ENCODE assay signal across 31 mouse cellular contexts in the genomic region with DNA sequence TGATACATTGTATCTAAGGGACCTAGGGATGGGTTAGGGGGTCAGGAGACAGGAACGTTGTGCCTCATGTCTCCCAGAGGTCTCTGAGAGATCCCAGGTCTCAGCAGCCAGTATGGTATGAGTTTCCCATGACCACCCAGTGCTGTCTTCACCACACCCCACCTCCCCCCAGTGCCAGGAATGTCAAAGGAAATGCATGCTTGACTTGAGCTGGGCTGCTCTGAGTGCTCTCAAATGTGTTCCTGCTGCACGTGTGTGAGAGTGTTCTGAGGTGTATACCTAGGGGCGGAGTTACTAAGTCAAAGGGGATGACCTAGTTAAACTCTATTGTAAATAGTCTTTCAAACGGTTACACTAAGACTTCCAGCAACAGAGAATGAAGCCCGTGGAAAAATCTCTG. TPM values are rescaled to one million over a fixed set of nuclear protein-coding genes. Genes with fewer than 3 reads are reported as not detected.
DNase-seq lines count a peak whose midpoint lies in the region; ATAC-seq lines count a peak whose summit lies in the region.
"Had no signal": no experiment of that assay in that cellular context is flagged by ENCODE, and none has a peak within 500 bp of the region (broad histone marks: within the 10 kb centered on the region; RNA-seq: fewer than 3 reads in every experiment).

No protein-coding gene starts in this region.

- H3K4me2 ChIP-seq in forebrain, embryonic 11.5 days (ENCODE audit: low read depth, low read length, severe bottlenecking) = no peak overlapping the region
- no peak overlapping the region for H3K4me2 ChIP-seq in forebrain, embryonic 14.5 days (ENCODE audit: low read length)
- H3K4me2 ChIP-seq: embryonic facial prominence, embryonic 12.5 days; forebrain, embryonic 12.5 days; heart, embryonic 13.5 days; hindbrain, embryonic 14.5 days; limb, embryonic 13.5 days; liver, embryonic 12.5 days; midbrain, embryonic 15.5 days; neural tube, embryonic 12.5 days had no signal

- no peak overlapping the region for H3K4me3 ChIP-seq in forebrain, embryonic 11.5 days (ENCODE audit: low read depth, low read length)
- no peak overlapping the region for H3K4me3 ChIP-seq in forebrain, embryonic 14.5 days (ENCODE audit: low read depth, low read length)
- H3K4me3 ChIP-seq: embryonic facial prominence, embryonic 12.5 days; forebrain, embryonic 12.5 days; heart, embryonic 13.5 days; limb, embryonic 13.5 days; liver, embryonic 12.5 days; midbrain, embryonic 15.5 days; neural tube, embryonic 12.5 days had no signal

- no peak for ATAC-seq in forebrain, embryonic 11.5 days (replicated peaks; ENCODE audit: low FRiP score)
- ATAC-seq in forebrain, embryonic 14.5 days = no peak
- ATAC-seq: activated CD4-positive, CD25-positive, alpha-beta regulatory T cell, adult 4 months; inflammation-experienced regulatory T-cells, adult 6 months; liver, embryonic 12.5 days; midbrain, embryonic 15.5 days had no signal

- 42% methylated on average over 5 of the region's 5 CpGs for WGBS in forebrain, embryonic 11.5 days
- WGBS in forebrain, embryonic 14.5 days = 41% methylated on average over 5 of the region's 5 CpGs

- peaks cover 10% of the 10 kb centered on the region for H3K27me3 ChIP-seq in forebrain, embryonic 11.5 days (ENCODE audit: control insufficient read depth, insufficient read depth, low read length)
- peaks cover 11% of the 10 kb centered on the region for H3K27me3 ChIP-seq in forebrain, embryonic 14.5 days (replicated peaks; ENCODE audit: control insufficient read depth, insufficient read depth, low read length)

- no peak overlapping the region for H3K9ac ChIP-seq in forebrain, embryonic 11.5 days (ENCODE audit: low read length)
- no peak overlapping the region for H3K9ac ChIP-seq in forebrain, embryonic 14.5 days (ENCODE audit: low read length)
- H3K9ac ChIP-seq: embryonic facial prominence, embryonic 12.5 days; forebrain, embryonic 12.5 days; heart, embryonic 13.5 days; hindbrain, embryonic 14.5 days; limb, embryonic 13.5 days; liver, embryonic 12.5 days; midbrain, embryonic 15.5 days; neural tube, embryonic 12.5 days had no signal

- H3K36me3 ChIP-seq in forebrain, embryonic 11.5 days (ENCODE audit: control insufficient read depth, insufficient read depth, low read length) = no peaks in the 10 kb centered on the region
- H3K36me3 ChIP-seq in forebrain, embryonic 14.5 days (ENCODE audit: control insufficient read depth, insufficient read depth, low read length) = no peaks in the 10 kb centered on the region
- H3K36me3 ChIP-seq: embryonic facial prominence, embryonic 12.5 days; forebrain, embryonic 12.5 days; heart, embryonic 13.5 days; limb, embryonic 13.5 days; liver, embryonic 12.5 days; midbrain, embryonic 15.5 days; neural tube, embryonic 12.5 days had no signal

- peaks cover 6% of the 10 kb centered on the region; the same call in 1 of the 2 replicates for H3K4me1 ChIP-seq in forebrain, embryonic 11.5 days (replicated peaks; ENCODE audit: control insufficient read depth, insufficient read depth, low read length)
- H3K4me1 ChIP-seq in forebrain, embryonic 14.5 days (ENCODE audit: control insufficient read depth, insufficient read depth, low read length) = peaks cover 6% of the 10 kb centered on the region; the same call in 1 of the 2 replicates

- intact Hi-C loops in left cerebral cortex, postnatal 4 days (cut with DNase I) = no loop called here

- no peaks in the 10 kb centered on the region for H3K9me3 ChIP-seq in forebrain, embryonic 11.5 days (ENCODE audit: control insufficient read depth, low read length)
- no peaks in the 10 kb centered on the region for H3K9me3 ChIP-seq in forebrain, embryonic 14.5 days (replicated peaks; ENCODE audit: control insufficient read depth, low read length)
- H3K9me3 ChIP-seq: embryonic facial prominence, embryonic 12.5 days; forebrain, embryonic 12.5 days; heart, embryonic 13.5 days; limb, embryonic 13.5 days; liver, embryonic 12.5 days; midbrain, embryonic 15.5 days; neural tube, embryonic 12.5 days had no signal

- peak; percentile 50 for DNase-seq in forebrain, embryonic 11.5 days (ENCODE audit: low spot score)
- DNase-seq in forebrain, embryonic 14.5 days (ENCODE audit: low spot score) = no peak
- peak; percentile 20 for DNase-seq in retina, postnatal 1 day
- DNase-seq in retina, embryonic 14.5 days (ENCODE audit: low spot score) = no peak
- DNase-seq in lung, postnatal 14 days = peak; percentile 3
- DNase-seq in frontal cortex, postnatal 14 days (ENCODE audit: low spot score in 2 of 2) = no peak
- no peak for DNase-seq in left cerebral cortex, postnatal 4 days
- DNase-seq in embryo, embryonic 10 days (ENCODE audit: low spot score) = no peak
- DNase-seq: adrenal gland, adult 8-10 months; cerebellum, adult 18-20 months; cerebellum, postnatal 14 days; gastrocnemius, postnatal 10 days; heart, postnatal 14 days; kidney, adult 8-10 months; kidney, postnatal 10 days; right cerebral cortex, adult 18-20 months had no signal

- H3K27ac ChIP-seq in forebrain, embryonic 11.5 days (ENCODE audit: low read depth, low read length) = no peak overlapping the region
- H3K27ac ChIP-seq in forebrain, embryonic 14.5 days (ENCODE audit: low read depth, low read length) = no peak overlapping the region
- H3K27ac ChIP-seq: embryonic facial prominence, embryonic 12.5 days; forebrain, embryonic 12.5 days; heart, embryonic 13.5 days; hindbrain, embryonic 14.5 days; limb, embryonic 13.5 days; liver, embryonic 12.5 days; macrophage; midbrain, embryonic 15.5 days; neural tube, embryonic 12.5 days had no signal

RNA-seq across cellular contexts. Expression of a gene that starts 1.8 kb away (rescaled TPM):
- not detected in 2 replicates for polyA plus RNA-seq in forebrain, embryonic 11.5 days (2014; fragmentation: Nextera tagmentation; extraction: Ambion mirVana)
- 0.54 TPM in 1 of 2 replicates, not detected in the other for polyA plus RNA-seq in forebrain, embryonic 14.5 days (2014; fragmentation: Nextera tagmentation; extraction: Ambion mirVana)
- not detected for total RNA-seq in left cerebral cortex, postnatal 4 days (2021)
- total RNA-seq: adrenal gland, adult 8-10 months; gastrocnemius, postnatal 10 days; granulocyte monocyte progenitor cell, adult 5-6 weeks; heart, postnatal 14 days; layer of hippocampus, adult 8-10 months; left cerebral cortex, postnatal 14 days had no signal
- polyA plus RNA-seq: activated CD4-positive, CD25-positive, alpha-beta regulatory T cell, adult 4 months; forebrain, embryonic 12.5 days; heart, embryonic 13.5 days; inflammation-experienced regulatory T-cells, adult 6 months; liver, embryonic 12.5 days; macrophage; testis, adult 2 months had no signal

RNA-seq across cellular contexts. Expression of a gene that starts 34.5 kb away (rescaled TPM):
- not detected in 2 replicates for polyA plus RNA-seq in forebrain, embryonic 11.5 days (2014; fragmentation: Nextera tagmentation; extraction: Ambion mirVana)
- not detected in 2 replicates for polyA plus RNA-seq in forebrain, embryonic 14.5 days (2014; fragmentation: Nextera tagmentation; extraction: Ambion mirVana)
- total RNA-seq in left cerebral cortex, postnatal 4 days (2021) = not detected
- total RNA-seq: adrenal gland, adult 8-10 months; gastrocnemius, postnatal 10 days; granulocyte monocyte progenitor cell, adult 5-6 weeks; heart, postnatal 14 days; layer of hippocampus, adult 8-10 months; left cerebral cortex, postnatal 14 days had no signal
- polyA plus RNA-seq: activated CD4-positive, CD25-positive, alpha-beta regulatory T cell, adult 4 months; embryonic facial prominence, embryonic 12.5 days; forebrain, embryonic 12.5 days; heart, embryonic 13.5 days; hindbrain, embryonic 14.5 days; inflammation-experienced regulatory T-cells, adult 6 months; limb, embryonic 13.5 days; liver, embryonic 12.5 days; macrophage; midbrain, embryonic 15.5 days; neural tube, embryonic 12.5 days had no signal

Comparison
In these comparisons a context has a peak if more than half of its experiments do, and no peak if none do; other contexts are left out.
1. DNase-seq: peak in forebrain, embryonic 11.5 days (single experiment), retina, postnatal 1 day (single experiment) and lung, postnatal 14 days (single experiment); none in forebrain, embryonic 14.5 days (single experiment), retina, embryonic 14.5 days (single experiment), frontal cortex, postnatal 14 days (0 of 2), left cerebral cortex, postnatal 4 days (single experiment) and embryo, embryonic 10 days (single experiment).